Mouse (Mus musculus): ENCODE results near the gene Defb36.

GRCm38 (mm10) chr2:152586926-152587560 is 17.1 kb upstream of the Defb36 start:
- TF ChIP-seq POLR2A (IDR thresholded peaks at IDR 0.05; ENCODE audit: borderline replicate concordance, extremely low read depth, low read depth, low read length) (no peak), CTCF (IDR thresholded peaks at IDR 0.05; ENCODE audit: insufficient read depth, low read length) (peak; percentile 21; the same call in 1 of the 2 replicates)

All from lung, adult 2 months (tissue).